Mouse (Mus musculus): Measurements from ENCODE around the gene Apon.
"Not testable (repeated sequence)": the region's sequence is repeated elsewhere in the genome, so short reads cannot be mapped to it uniquely, and the experiment has no call there.

The Apon gene

GRCm38 (mm10) chr10:128232420-128232985 is 21.4 kb upstream of the Apon start:
- peak; percentile 39 for DNase-seq (ENCODE audit: low read depth, low spot score)

- DNase-seq (ENCODE audit: low read depth, low spot score): no peak
These were observed 17.6 kb upstream of the Apon start for GRCm38 (mm10) chr10:128236321-128236720.

- no peak for DNase-seq (ENCODE audit: low read depth, low spot score)
These were observed 16.0 kb upstream of the Apon start for GRCm38 (mm10) chr10:128237807-128238480.

DNA sequence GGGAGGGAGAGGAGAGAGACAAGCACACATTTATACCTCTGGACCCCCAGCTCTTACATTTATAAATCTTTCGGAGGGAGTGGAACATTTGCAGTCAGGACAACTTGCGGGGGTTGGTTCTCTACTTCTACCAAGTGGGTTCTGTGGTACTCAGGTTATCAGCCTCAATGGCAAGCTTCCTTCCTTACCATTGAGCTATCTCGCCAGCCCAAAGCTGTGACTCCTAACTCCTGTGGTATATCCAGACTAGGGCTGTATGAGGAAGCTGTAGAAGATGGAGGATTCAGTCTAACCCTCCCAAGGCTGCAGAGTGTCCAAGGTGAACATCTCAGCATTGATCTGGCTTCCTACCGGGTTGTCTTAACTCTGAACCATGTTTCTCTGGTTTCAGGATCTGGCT is 14.8 kb upstream of the Apon start:
- DNase-seq (ENCODE audit: low read depth, low spot score): no peak

GRCm38 (mm10) chr10:128240131-128240530 is 13.8 kb upstream of the Apon start:
- no peak for DNase-seq (ENCODE audit: low read depth, low spot score)

DNA sequence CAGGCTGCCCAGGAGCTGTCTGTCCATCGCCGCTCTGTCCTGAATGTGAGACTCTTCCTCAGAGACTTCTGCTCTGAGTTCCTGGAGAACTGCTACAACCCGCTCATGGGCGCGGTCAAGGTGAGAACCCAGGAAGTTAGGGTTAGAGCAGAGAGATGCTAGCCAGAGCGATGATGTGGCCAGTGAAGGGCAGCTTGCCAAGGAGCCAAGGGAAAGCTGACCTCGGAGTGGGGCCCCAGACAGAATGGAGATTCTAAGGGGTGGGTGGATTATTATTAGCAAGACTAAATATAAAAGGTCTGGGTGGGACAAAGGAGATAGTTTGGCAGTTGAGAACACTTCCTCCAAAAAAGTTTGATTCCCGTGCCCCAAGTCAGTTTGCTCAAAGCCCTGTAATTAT is 10.6 kb upstream of the Apon start:
- no peak for DNase-seq (ENCODE audit: low read depth, low spot score)

DNA sequence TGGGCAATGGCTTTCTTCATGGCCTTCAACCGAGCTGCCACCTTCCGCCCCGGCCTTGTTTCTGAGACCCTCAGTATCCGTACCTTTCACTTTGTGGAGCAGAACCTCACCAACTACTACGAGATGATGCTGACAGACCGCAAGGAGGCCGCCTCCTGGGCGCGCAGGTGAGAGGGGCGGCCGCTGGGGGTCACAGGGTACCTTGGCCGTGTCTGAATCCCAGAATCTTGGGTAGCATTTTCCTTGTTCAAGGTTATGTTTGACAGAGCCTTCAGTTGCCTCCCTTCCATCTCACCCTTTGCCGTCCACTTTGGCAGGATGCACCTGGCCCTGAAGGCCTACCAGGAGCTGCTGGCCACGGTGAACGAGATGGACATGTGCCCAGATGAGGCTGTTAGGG is 9.8 kb upstream of the Apon start:
- no peak for DNase-seq (ENCODE audit: low read depth, low spot score)

- DNase-seq (ENCODE audit: low read depth, low spot score): no peak
These were observed 6.7 kb upstream of the Apon start for GRCm38 (mm10) chr10:128247020-128247732.

GRCm38 (mm10) chr10:128250565-128250964 is 3.3 kb upstream of the Apon start:
- DNase-seq (ENCODE audit: low read depth, low spot score): no peak

DNA sequence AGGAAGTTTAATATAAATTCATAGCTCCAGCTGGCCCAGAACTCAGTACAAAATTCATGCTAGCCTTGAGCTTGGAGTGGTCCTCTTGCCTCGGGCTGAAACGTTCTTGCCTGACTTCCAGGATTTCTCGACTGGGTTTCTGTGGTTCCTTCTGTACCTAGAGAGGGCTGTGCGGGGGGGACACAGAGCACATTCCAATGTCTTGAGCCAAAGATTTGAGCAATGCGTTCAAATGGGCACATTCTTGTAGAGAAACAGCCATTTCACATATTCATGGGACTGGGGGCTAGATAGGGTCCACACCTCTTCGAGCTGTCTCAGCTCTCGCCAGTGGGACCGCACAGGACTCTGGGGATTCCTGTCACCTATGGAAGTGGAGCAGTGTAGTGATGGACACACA is 2.0 kb downstream of the Apon start:
- DNase-seq (ENCODE audit: low read depth, low spot score): no peak

GRCm38 (mm10) chr10:128256328-128256727 is 2.4 kb downstream of the Apon start:
- no peak for DNase-seq (ENCODE audit: low read depth, low spot score)

- no peak for DNase-seq (ENCODE audit: low read depth, low spot score)
These were observed 5.1 kb downstream of the Apon start for GRCm38 (mm10) chr10:128258953-128259352.

DNA sequence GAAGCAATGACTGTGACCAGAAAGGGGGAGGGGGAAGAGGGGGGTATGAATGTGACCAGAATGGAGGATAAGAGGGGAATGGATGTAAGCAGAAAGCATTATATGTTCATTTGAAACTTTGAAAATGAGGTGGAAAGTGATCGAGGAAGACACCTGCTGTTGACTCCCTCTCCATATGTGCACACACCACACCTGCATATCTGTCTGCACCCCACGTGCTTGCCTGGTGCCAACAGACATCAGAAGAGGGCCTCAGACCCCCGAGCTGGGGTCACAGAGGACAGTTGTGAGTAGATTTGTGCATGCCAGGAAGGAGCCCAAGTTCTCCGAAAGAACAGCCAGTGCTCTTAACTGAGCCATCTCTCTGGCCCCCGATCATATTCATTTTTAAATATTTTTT is 6.0 kb downstream of the Apon start:
- DNase-seq (ENCODE audit: low read depth, low spot score): no peak

DNA sequence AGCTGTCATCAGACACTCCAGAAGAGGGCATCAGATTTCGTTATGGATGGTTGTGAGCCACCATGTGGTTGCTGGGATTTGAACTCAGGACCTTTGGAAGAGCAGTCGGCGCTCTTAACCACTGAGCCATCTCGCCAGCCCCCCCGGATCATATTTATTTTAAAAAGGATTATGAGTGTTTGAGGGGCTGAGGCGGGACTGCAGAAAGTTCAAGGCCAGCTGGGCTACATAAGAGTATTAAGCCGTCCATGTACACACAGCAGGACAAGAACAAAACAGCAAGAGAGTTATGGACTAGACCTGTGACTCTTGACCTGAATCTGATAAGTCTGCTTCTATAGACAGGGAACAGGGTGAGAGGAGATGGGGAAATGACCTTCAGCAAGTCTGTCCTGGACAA is 6.5 kb downstream of the Apon start:
- DNase-seq (ENCODE audit: low read depth, low spot score): not testable (repeated sequence)

- no peak for DNase-seq (ENCODE audit: low read depth, low spot score)
These were observed 8.4 kb downstream of the Apon start for GRCm38 (mm10) chr10:128262300-128262699.

- no peak for DNase-seq (ENCODE audit: low read depth, low spot score)
These were observed 9.8 kb downstream of the Apon start for GRCm38 (mm10) chr10:128263393-128264310.

- DNase-seq (ENCODE audit: low read depth, low spot score): no peak
These were observed 14.5 kb downstream of the Apon start, which contains the start of gene Apof for GRCm38 (mm10) chr10:128268371-128268770. TSS of gene Apof (plus strand) at chr10:128268671.

GRCm38 (mm10) chr10:128269206-128269910 is 15.5 kb downstream of the Apon start:
- no peak for DNase-seq (ENCODE audit: low read depth, low spot score)

GRCm38 (mm10) chr10:128270287-128270841 is 16.5 kb downstream of the Apon start, which contains the start of gene Stat2:
TSS of gene Stat2 (plus strand) at chr10:128270559.
- peak; percentile 92 for DNase-seq (ENCODE audit: low read depth, low spot score)

GRCm38 (mm10) chr10:128270866-128271265 is 17.0 kb downstream of the Apon start:
- no peak for DNase-seq (ENCODE audit: low read depth, low spot score)

DNA sequence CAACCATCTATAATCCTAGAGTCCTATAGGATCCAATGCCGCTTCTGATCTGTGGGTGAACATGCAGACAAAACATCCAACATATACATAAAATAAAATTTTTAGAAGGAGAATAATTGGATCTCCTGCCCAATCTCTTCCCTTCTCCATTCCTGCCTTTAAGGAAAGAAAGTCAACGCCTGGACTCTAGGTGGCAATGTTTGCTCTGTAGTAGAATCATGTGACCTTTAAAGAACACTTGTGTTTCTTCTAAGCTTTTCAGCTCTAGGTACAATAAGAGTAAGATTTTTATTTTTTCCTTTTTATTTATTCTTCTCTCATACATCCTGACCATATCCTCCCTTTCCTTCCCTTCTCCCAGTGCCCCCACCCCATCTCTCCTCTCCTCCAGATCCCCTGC is 18.0 kb downstream of the Apon start:
- DNase-seq (ENCODE audit: low read depth, low spot score): no peak
